ENCODE assay signal across 23 mouse cellular contexts in genomic region chr10:53974180-53974579, GRCm38 (mm10).
DNase-seq lines count a peak whose midpoint lies in the region; ATAC-seq and TF ChIP-seq lines count a peak whose summit lies in the region.
"Had no signal": no experiment of that assay in that cellular context is flagged by ENCODE, and none has a peak within 500 bp of the region (broad histone marks: within the 10 kb centered on the region; RNA-seq: fewer than 3 reads in every experiment).

No protein-coding gene starts in this region.

- no peaks in the 10 kb centered on the region for H3K27me3 ChIP-seq in heart, adult 2 months (ENCODE audit: control insufficient read depth, insufficient read depth, low read length)
- H3K27me3 ChIP-seq in lung, embryonic 14.5 days (ENCODE audit: insufficient read depth, low read length): no peaks in the 10 kb centered on the region
- H3K27me3 ChIP-seq in MEL (ENCODE audit: control insufficient read depth in 1 of 2, insufficient read depth in 2 of 2, low read length in 2 of 2): no peaks in the 10 kb centered on the region
- H3K27me3 ChIP-seq: CH12.LX; heart, embryonic 12.5 days; liver, embryonic 12.5 days; lung, embryonic 15.5 days; midbrain, embryonic 12.5 days; neural tube, embryonic 15.5 days had no signal

- TF ChIP-seq CTCF in heart, adult 2 months (IDR thresholded peaks at IDR 0.05): no peak
- no peak for TF ChIP-seq CTCF in lung, embryonic 14.5 days (IDR thresholded peaks at IDR 0.05; ENCODE audit: low read depth)
- TF ChIP-seq CTCF in lung, adult 2 months (IDR thresholded peaks at IDR 0.05; ENCODE audit: insufficient read depth, low read length): no peak
- TF ChIP-seq CTCF in MEL (IDR thresholded peaks at IDR 0.05 in 2 of 3, conservative IDR thresholded peaks at IDR 0.05 in 1 of 3; ENCODE audit: control insufficient read depth in 1 of 3, insufficient read depth in 1 of 3, low read depth in 2 of 3, low read length in 3 of 3, poor library complexity in 1 of 3, severe bottlenecking in 1 of 3): no peak

- intact Hi-C loops in heart, adult 2 months (cut with DNase I): no loop called here

- no peak for ATAC-seq in lung, embryonic 14.5 days (ENCODE audit: insufficient read depth)
- ATAC-seq: hindbrain, embryonic 16.5 days; intestine, embryonic 16.5 days; liver, embryonic 12.5 days had no signal

- no peak overlapping the region for H3K4me2 ChIP-seq in lung, embryonic 14.5 days
- H3K4me2 ChIP-seq: heart, embryonic 12.5 days; liver, embryonic 12.5 days; lung, embryonic 15.5 days; midbrain, embryonic 12.5 days; neural tube, embryonic 15.5 days had no signal

- H3K36me3 ChIP-seq in heart, adult 2 months (ENCODE audit: control insufficient read depth, insufficient read depth, low read length): peaks cover 6% of the 10 kb centered on the region
- no peaks in the 10 kb centered on the region for H3K36me3 ChIP-seq in lung, embryonic 14.5 days (ENCODE audit: insufficient read depth)
- no peaks in the 10 kb centered on the region; a peak in 1 of 4 replicates for H3K36me3 ChIP-seq in MEL (ENCODE audit: control insufficient read depth in 1 of 2, insufficient read depth in 2 of 2, low read length in 2 of 2)
- H3K36me3 ChIP-seq: embryonic facial prominence, embryonic 10.5 days; forebrain, embryonic 10.5 days; G1E; heart, embryonic 12.5 days; hindbrain, embryonic 10.5 days; lung, embryonic 15.5 days; midbrain, embryonic 12.5 days; neural tube, embryonic 15.5 days had no signal

- no peak overlapping the region for H3K9ac ChIP-seq in heart, adult 2 months (ENCODE audit: low read depth, low read length)
- H3K9ac ChIP-seq in lung, embryonic 14.5 days: no peak overlapping the region
- H3K9ac ChIP-seq in MEL (ENCODE audit: control insufficient read depth, low read depth, low read length, poor library complexity, severe bottlenecking): no peak overlapping the region
- H3K9ac ChIP-seq: heart, embryonic 12.5 days; liver, embryonic 12.5 days; lung, embryonic 15.5 days; midbrain, embryonic 12.5 days; neural tube, embryonic 15.5 days had no signal

- peak overlapping the region; percentile 6; the same call in 1 of the 2 replicates for H3K27ac ChIP-seq in heart, adult 2 months
- no peak overlapping the region for H3K27ac ChIP-seq in lung, embryonic 14.5 days (ENCODE audit: low read depth)
- H3K27ac ChIP-seq in MEL (ENCODE audit: control insufficient read depth, low read depth, low read length): no peak overlapping the region
- H3K27ac ChIP-seq: embryonic facial prominence, embryonic 10.5 days; forebrain, embryonic 10.5 days; hindbrain, embryonic 10.5 days; liver, embryonic 12.5 days; lung, embryonic 15.5 days; midbrain, embryonic 12.5 days; neural tube, embryonic 15.5 days had no signal

- TF ChIP-seq POLR2A in heart, adult 2 months (IDR thresholded peaks at IDR 0.05; ENCODE audit: insufficient read depth, low read depth, low read length): no peak
- no peak for TF ChIP-seq POLR2A in lung, adult 2 months (IDR thresholded peaks at IDR 0.05; ENCODE audit: borderline replicate concordance, extremely low read depth, low read depth, low read length)
- TF ChIP-seq POLR2A in MEL (IDR thresholded peaks at IDR 0.05; ENCODE audit: control insufficient read depth in 1 of 2, insufficient read depth in 1 of 2, low read depth in 1 of 2, low read length in 2 of 2, poor library complexity in 1 of 2): no peak

- DNase-seq in heart, adult 2 months: no peak
- DNase-seq in heart, adult 18-20 months: no peak
- peak; percentile 63 for DNase-seq in lung, embryonic 14.5 days
- no peak for DNase-seq in lung, adult 2 months
- peak; percentile 34 for DNase-seq in MEL (ENCODE audit: low read depth, low spot score)
- DNase-seq in skeletal muscle tissue, adult 2 months (ENCODE audit: low read depth, low spot score): peak; percentile 36
- DNase-seq in testis, postnatal 14 days (ENCODE audit: low spot score): no peak
- DNase-seq: adrenal gland, postnatal 25 days; B cell, adult 2 months; cerebellum, adult 9-11 months; thymus, adult 2 months had no signal

- no peak for TF ChIP-seq EP300 in heart, adult 2 months (IDR thresholded peaks at IDR 0.05; ENCODE audit: insufficient read depth, low read depth, low read length)
- no peak for TF ChIP-seq EP300 in MEL (IDR thresholded peaks at IDR 0.05; ENCODE audit: low read depth in 1 of 2, low read length in 2 of 2)

- no peak overlapping the region for H3K4me3 ChIP-seq in heart, adult 2 months
- H3K4me3 ChIP-seq in lung, embryonic 14.5 days (ENCODE audit: low read depth, low read length): no peak overlapping the region
- H3K4me3 ChIP-seq in lung, adult 2 months (replicated peaks; ENCODE audit: extremely low read depth, low read depth, low read length): no peak overlapping the region
- no peak overlapping the region for H3K4me3 ChIP-seq in MEL (ENCODE audit: control insufficient read depth in 1 of 2, insufficient read depth in 1 of 2, low read depth in 2 of 2, low read length in 2 of 2)
- H3K4me3 ChIP-seq: embryonic facial prominence, embryonic 10.5 days; forebrain, embryonic 10.5 days; heart, embryonic 12.5 days; hindbrain, embryonic 10.5 days; liver, embryonic 12.5 days; lung, embryonic 15.5 days; midbrain, embryonic 12.5 days; neural tube, embryonic 15.5 days had no signal

- H3K4me1 ChIP-seq in heart, adult 2 months (ENCODE audit: control insufficient read depth, insufficient read depth, low read length): peaks cover 2% of the 10 kb centered on the region
- H3K4me1 ChIP-seq in lung, embryonic 14.5 days (ENCODE audit: insufficient read depth): no peaks in the 10 kb centered on the region
- H3K4me1 ChIP-seq in lung, adult 2 months (ENCODE audit: control insufficient read depth, insufficient read depth, low read length): peaks cover 3% of the 10 kb centered on the region; the same call in 1 of the 2 replicates
- no peaks in the 10 kb centered on the region for H3K4me1 ChIP-seq in MEL (ENCODE audit: control insufficient read depth in 1 of 2, insufficient read depth in 2 of 2, low read length in 2 of 2)
- H3K4me1 ChIP-seq: embryonic facial prominence, embryonic 10.5 days; forebrain, embryonic 10.5 days; heart, embryonic 12.5 days; hindbrain, embryonic 10.5 days; liver, embryonic 12.5 days; lung, embryonic 15.5 days; midbrain, embryonic 12.5 days; neural tube, embryonic 15.5 days had no signal

- TF ChIP-seq RAD21 in MEL (IDR thresholded peaks at IDR 0.05; ENCODE audit: low read depth, low read length): no peak

- no peaks in the 10 kb centered on the region for H3K79me2 ChIP-seq in heart, adult 2 months (replicated peaks; ENCODE audit: control insufficient read depth, insufficient read depth, low read length)
- no peaks in the 10 kb centered on the region for H3K79me2 ChIP-seq in MEL (ENCODE audit: control insufficient read depth, insufficient read depth, low read length, poor library complexity)

- no peaks in the 10 kb centered on the region for H3K9me3 ChIP-seq in lung, embryonic 14.5 days (ENCODE audit: low read depth, low read length)
- no peaks in the 10 kb centered on the region for H3K9me3 ChIP-seq in MEL (replicated peaks; ENCODE audit: insufficient read depth, low read length)
- H3K9me3 ChIP-seq: embryonic facial prominence, embryonic 10.5 days; forebrain, embryonic 10.5 days; G1E; heart, embryonic 12.5 days; hindbrain, embryonic 10.5 days; liver, embryonic 12.5 days; lung, embryonic 15.5 days; midbrain, embryonic 12.5 days; neural tube, embryonic 15.5 days had no signal

TF ChIP-seq in MEL, 35 proteins besides CTCF, POLR2A, EP300 and RAD21:
- TF ChIP-seq MAZ (IDR thresholded peaks at IDR 0.05; ENCODE audit: low read depth, low read length) (no peak), MYB (IDR thresholded peaks at IDR 0.05; ENCODE audit: low read depth, low read length) (no peak), CHD1 (IDR thresholded peaks at IDR 0.05; ENCODE audit: low read depth, low read length) (no peak), POLR2AphosphoS2 (IDR thresholded peaks at IDR 0.05; ENCODE audit: low read length) (no peak), NELFE (IDR thresholded peaks at IDR 0.05; ENCODE audit: low read depth, low read length) (no peak), ETS1 (IDR thresholded peaks at IDR 0.05; ENCODE audit: low read depth, low read length) (peak; percentile 33; the same call in 1 of the 2 replicates), MXI1 (IDR thresholded peaks at IDR 0.05; ENCODE audit: low read depth, low read length) (no peak)

Comparison
In these comparisons a context has a peak if more than half of its experiments do, and no peak if none do; other contexts are left out.
1. DNase-seq: peak in lung, embryonic 14.5 days (single experiment), MEL (single experiment) and skeletal muscle tissue, adult 2 months (single experiment); none in heart, adult 2 months (0 of 2), heart, adult 18-20 months (0 of 2), lung, adult 2 months (single experiment) and testis, postnatal 14 days (single experiment).